Mouse (Mus musculus): Measurements from ENCODE around the gene Pex26.

- TF ChIP-seq CTCF (IDR thresholded peaks at IDR 0.05; ENCODE audit: low read depth, low read length) (no peak), POLR2A (IDR thresholded peaks at IDR 0.05; ENCODE audit: extremely low read depth, insufficient read depth, low read length) (no peak)
These were observed 36.7 kb upstream of the Pex26 start for GRCm38 (mm10) chr6:121146798-121147197.

All from liver, adult 2 months (tissue).